Mouse (Mus musculus) liver, adult 2 months (tissue): Measurements from ENCODE around the gene Lsm7. TPM values are rescaled to one million over a fixed set of nuclear protein-coding genes. Genes with fewer than 3 reads are reported as not detected.

Experiments used
- DNase-seq: peaks from one replicate; pipeline ENCODE4 v3.0.0-alpha.2; 2011; ENCODE audit warnings: low read depth, low spot score; ENCODE audit errors: extremely low read depth
- H3K27ac ChIP-seq: fragments of 200-500 bp; replicated peaks from 2 replicates; pipeline ENCODE4 v1.5.1; 2012; ENCODE audit warnings: low read depth, mild to moderate bottlenecking, control low read depth, inconsistent platforms, low read length; ENCODE audit not compliant: insufficient read depth
- H3K27me3 ChIP-seq: fragments of 200-500 bp; 2 replicates; pipeline ENCODE4 v1.6.1; 2012; ENCODE audit warnings: mild to moderate bottlenecking, moderate library complexity, low read length, inconsistent platforms; ENCODE audit not compliant: control insufficient read depth, insufficient read depth
- H3K36me3 ChIP-seq: fragments of 200-500 bp; 2 replicates; pipeline ENCODE4 v1.6.1; 2012; ENCODE audit warnings: low read length, inconsistent platforms; ENCODE audit not compliant: control insufficient read depth, insufficient read depth
- H3K4me1 ChIP-seq: fragments of 200-500 bp; 2 replicates; pipeline ENCODE4 v1.6.1; 2011; ENCODE audit warnings: low read length; ENCODE audit not compliant: control insufficient read depth, insufficient read depth
- H3K4me3 ChIP-seq: fragments of 200-500 bp; 2 replicates; pipeline ENCODE4 v1.5.1; 2011; ENCODE audit warnings: low read depth, mild to moderate bottlenecking, control low read depth, low read length, moderate library complexity; ENCODE audit not compliant: insufficient read depth
- H3K79me2 ChIP-seq: fragments of 200-500 bp; 2 replicates; pipeline ENCODE4 v1.6.1; 2012; ENCODE audit warnings: inconsistent platforms, mild to moderate bottlenecking, low read length, moderate library complexity; ENCODE audit not compliant: control insufficient read depth, insufficient read depth
- H3K9ac ChIP-seq: fragments of 200-500 bp; 2 replicates; pipeline ENCODE4 v1.6.1; 2012; ENCODE audit warnings: low read depth, mild to moderate bottlenecking, control low read depth, inconsistent platforms, low read length
- CTCF ChIP-seq: fragments of 200-500 bp; IDR thresholded peaks from 2 replicates; pipeline ENCODE4 v1.5.1; 2011; ENCODE audit warnings: low read depth, low read length, control low read depth
- POLR2A ChIP-seq: fragments of 200-500 bp; IDR thresholded peaks from 2 replicates; pipeline ENCODE4 v1.6.1; 2011; ENCODE audit warnings: low read length, control low read depth; ENCODE audit not compliant: insufficient read depth; ENCODE audit errors: extremely low read depth
- WGBS: fragments of 180-500 bp; shearing (Covaris S2); methylation state at CpG from one replicate; pipeline ENCODE4 v1.1.7; 2018; 5-methylcytosine and 5-hydroxymethylcytosine counted together
- polyA plus RNA-seq: library from polyadenylated mRNA; depleted of rRNA; stranded (reverse); fragments of >200 nt; gene quantifications from 2 replicates; pipeline ENCODE4 v1.2.3, GENCODE M21; 2012
- total RNA-seq: library from RNA; depleted of rRNA; stranded (reverse); fragments of >200 nt; gene quantifications from 2 replicates; pipeline ENCODE4 v1.2.3, GENCODE M21; 2014

Gene Lsm7
- total and polyA plus RNA-seq, 2 experiments, result 61.3 to 75.1 TPM

GRCm38 (mm10) chr10:80896581-80897485 lies 41.8 kb upstream of the Lsm7 start:
- H3K36me3 ChIP-seq, result no peaks in the 10 kb centered on the region
- H3K9ac ChIP-seq, result no peak overlapping the region
- no peak overlapping the region for H3K4me3 ChIP-seq
- no peak for DNase-seq
- H3K79me2 ChIP-seq, result peaks cover 3% of the 10 kb centered on the region; the same call in 1 of the 2 replicates
- no peak overlapping the region for H3K27ac ChIP-seq
- TF ChIP-seq CTCF (no peak), POLR2A (no peak)
- peaks cover 10% of the 10 kb centered on the region for H3K4me1 ChIP-seq
- no peaks in the 10 kb centered on the region for H3K27me3 ChIP-seq
- WGBS, result 62% methylated on average over 24 of the region's 24 CpGs

- TF ChIP-seq CTCF, result no peak
- TF ChIP-seq POLR2A, result no peak
Observed at GRCm38 (mm10) chr10:80895697-80896096, 40.7 kb upstream of the Lsm7 start.

GRCm38 (mm10) chr10:80895100-80895499 lies 40.1 kb upstream of the Lsm7 start:
- H3K9ac ChIP-seq, result no peak overlapping the region
- H3K36me3 ChIP-seq, result no peaks in the 10 kb centered on the region
- peaks cover 6% of the 10 kb centered on the region for H3K4me1 ChIP-seq
- H3K27me3 ChIP-seq, result no peaks in the 10 kb centered on the region
- H3K4me3 ChIP-seq, result no peak overlapping the region
- H3K27ac ChIP-seq, result no peak overlapping the region
- H3K79me2 ChIP-seq, result peaks cover 3% of the 10 kb centered on the region; the same call in 1 of the 2 replicates
- no peak for DNase-seq
- WGBS, result 83% methylated on average over 7 of the region's 7 CpGs
- no peak for TF ChIP-seq POLR2A
- no peak for TF ChIP-seq CTCF

More at GRCm38 (mm10) chr10:80895697-80896096, 40.7 kb upstream of the Lsm7 start:
- Histone ChIP-seq H3K4me1 (peaks cover 6% of the 10 kb centered on the region), H3K27ac (no peak overlapping the region), H3K27me3 (no peaks in the 10 kb centered on the region), H3K79me2 (peaks cover 3% of the 10 kb centered on the region; the same call in 1 of the 2 replicates), H3K36me3 (no peaks in the 10 kb centered on the region), H3K9ac (no peak overlapping the region), H3K4me3 (no peak overlapping the region)
- 88% methylated on average over 6 of the region's 6 CpGs for WGBS
- DNase-seq, result no peak

- TF ChIP-seq POLR2A, result no peak
- TF ChIP-seq CTCF, result no peak
- DNase-seq, result peak; percentile 71
- H3K27me3 ChIP-seq, result peaks cover 3% of the 10 kb centered on the region; the same call in 1 of the 2 replicates
Observed at GRCm38 (mm10) chr10:80887181-80887580, 32.2 kb upstream of the Lsm7 start.

GRCm38 (mm10) chr10:80881301-80881700 lies 26.3 kb upstream of the Lsm7 start:
- Histone ChIP-seq H3K27me3 (no peaks in the 10 kb centered on the region), H3K79me2 (no peaks in the 10 kb centered on the region), H3K9ac (no peak overlapping the region), H3K4me1 (no peaks in the 10 kb centered on the region), H3K4me3 (no peak overlapping the region), H3K36me3 (no peaks in the 10 kb centered on the region), H3K27ac (no peak overlapping the region)
- WGBS, result 34% methylated on average over 10 of the region's 10 CpGs
- TF ChIP-seq POLR2A, result no peak
- TF ChIP-seq CTCF, result peak; percentile 93
- peak; percentile 37 for DNase-seq

More at GRCm38 (mm10) chr10:80887181-80887580, 32.2 kb upstream of the Lsm7 start:
- H3K9ac ChIP-seq, result no peak overlapping the region
- H3K36me3 ChIP-seq, result no peaks in the 10 kb centered on the region
- no peaks in the 10 kb centered on the region for H3K4me1 ChIP-seq
- H3K27ac ChIP-seq, result no peak overlapping the region
- 24% methylated on average over 11 of the region's 11 CpGs for WGBS
- H3K4me3 ChIP-seq, result no peak overlapping the region
- H3K79me2 ChIP-seq, result no peaks in the 10 kb centered on the region

- H3K4me1 ChIP-seq, result no peaks in the 10 kb centered on the region
- H3K79me2 ChIP-seq, result no peaks in the 10 kb centered on the region
- H3K36me3 ChIP-seq, result no peaks in the 10 kb centered on the region
- no peak for DNase-seq
- no peak overlapping the region for H3K27ac ChIP-seq
- H3K4me3 ChIP-seq, result no peak overlapping the region
- TF ChIP-seq CTCF, result peak; percentile 7; the same call in 1 of the 2 replicates
- no peak for TF ChIP-seq POLR2A
- 75% methylated on average over 2 of the region's 2 CpGs for WGBS
- H3K9ac ChIP-seq, result no peak overlapping the region
- no peaks in the 10 kb centered on the region for H3K27me3 ChIP-seq
Observed at GRCm38 (mm10) chr10:80880901-80881300, 25.9 kb upstream of the Lsm7 start.
